Mouse (Mus musculus): ENCODE data around the gene Rora. TPM values are rescaled to one million over a fixed set of nuclear protein-coding genes. Genes with fewer than 3 reads are reported as not detected.

The Rora gene
- polyA plus RNA-seq, 2 experiments from 2014 or later: 63.0 TPM

GRCm38 (mm10) chr9:68958919-68959318, 305.3 kb downstream of the Rora start:
- ATAC-seq: no peak

DNA sequence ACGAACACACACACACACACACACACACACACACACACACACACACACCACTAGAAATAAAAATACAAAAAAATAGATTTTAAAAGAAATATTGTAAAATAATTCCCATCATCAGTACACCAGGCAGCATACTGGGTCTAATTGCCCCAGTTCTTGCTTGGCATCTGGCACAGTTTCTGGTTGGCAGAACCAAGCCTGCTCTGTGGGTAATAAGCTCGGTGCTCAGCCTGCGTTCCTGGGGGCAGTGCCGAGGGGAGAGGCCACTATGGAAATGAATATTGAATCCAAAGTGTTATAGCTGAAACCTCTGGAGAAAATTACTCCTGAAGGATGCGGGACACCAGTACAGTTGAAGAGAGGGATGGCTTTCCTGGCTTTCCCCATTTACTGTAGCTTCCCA, 310.3 kb downstream of the Rora start:
- ATAC-seq: no peak

DNA sequence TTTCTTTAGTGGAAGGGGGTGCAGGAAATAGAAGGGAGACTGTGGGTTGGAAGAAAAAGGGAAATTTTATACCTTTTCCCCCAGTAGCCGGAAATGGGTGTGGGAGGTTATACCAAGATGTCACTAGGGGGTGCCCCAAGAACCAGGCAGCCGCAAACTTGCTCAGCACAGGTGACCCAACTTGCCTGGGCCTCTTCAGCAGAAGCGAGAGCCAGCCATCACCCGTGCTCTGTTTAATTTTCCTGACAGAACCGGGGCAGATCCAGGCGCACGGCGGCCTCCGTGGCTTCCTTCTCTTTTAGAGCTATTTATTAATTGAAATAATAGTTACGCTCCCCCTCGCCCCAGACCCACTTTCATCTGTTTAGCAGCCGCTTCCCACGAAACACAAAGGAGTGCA, 313.0 kb downstream of the Rora start:
- ATAC-seq: peak; percentile 95

GRCm38 (mm10) chr9:68970074-68970473, 316.5 kb downstream of the Rora start:
- ATAC-seq: no peak

GRCm38 (mm10) chr9:68972277-68972676, 318.7 kb downstream of the Rora start:
- peak; percentile 64 for ATAC-seq

DNA sequence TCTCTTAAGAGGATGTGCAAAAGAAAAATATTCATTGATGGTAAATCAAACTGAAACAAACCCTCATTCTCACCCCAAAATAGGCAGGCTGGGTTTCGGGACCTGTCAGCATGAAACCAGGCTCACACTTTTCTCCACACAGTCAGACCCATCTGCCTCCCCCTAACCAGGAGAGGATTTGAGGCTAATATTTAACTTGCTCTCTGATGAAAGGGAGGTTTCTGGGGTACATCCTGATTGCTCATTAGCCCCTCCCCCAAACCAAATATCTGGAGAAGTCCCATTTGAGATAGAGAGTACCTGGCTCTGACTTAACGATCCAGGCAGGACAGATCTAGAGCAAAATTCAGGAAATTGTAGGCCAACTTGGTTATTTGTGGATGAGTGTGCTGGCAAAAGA, 320.9 kb downstream of the Rora start:
- no peak for ATAC-seq

GRCm38 (mm10) chr9:68976136-68976535, 322.6 kb downstream of the Rora start:
- ATAC-seq: no peak

DNA sequence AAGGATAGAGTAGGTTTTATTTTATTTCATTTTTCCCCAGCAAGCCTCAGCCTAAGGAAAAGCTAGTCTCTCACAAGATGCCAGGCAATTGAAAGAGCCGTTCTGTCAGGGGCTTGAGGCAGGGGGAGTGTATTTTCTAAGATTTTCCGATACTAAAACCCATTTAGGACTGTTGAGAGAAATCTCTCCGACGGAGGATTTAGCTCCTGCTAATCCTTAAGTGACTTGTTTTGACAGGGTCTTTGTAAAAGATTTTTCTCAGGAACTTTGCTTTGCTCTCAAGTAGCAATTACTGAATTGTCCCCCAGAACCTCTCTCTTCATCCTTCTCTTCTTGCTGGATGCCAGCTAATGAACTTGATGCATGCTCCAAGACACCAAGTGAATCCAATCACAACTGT, 323.3 kb downstream of the Rora start:
- ATAC-seq: no peak

GRCm38 (mm10) chr9:68978656-68979055, 325.1 kb downstream of the Rora start:
- no peak for ATAC-seq

GRCm38 (mm10) chr9:68980041-68980440, 326.5 kb downstream of the Rora start:
- no peak for ATAC-seq

DNA sequence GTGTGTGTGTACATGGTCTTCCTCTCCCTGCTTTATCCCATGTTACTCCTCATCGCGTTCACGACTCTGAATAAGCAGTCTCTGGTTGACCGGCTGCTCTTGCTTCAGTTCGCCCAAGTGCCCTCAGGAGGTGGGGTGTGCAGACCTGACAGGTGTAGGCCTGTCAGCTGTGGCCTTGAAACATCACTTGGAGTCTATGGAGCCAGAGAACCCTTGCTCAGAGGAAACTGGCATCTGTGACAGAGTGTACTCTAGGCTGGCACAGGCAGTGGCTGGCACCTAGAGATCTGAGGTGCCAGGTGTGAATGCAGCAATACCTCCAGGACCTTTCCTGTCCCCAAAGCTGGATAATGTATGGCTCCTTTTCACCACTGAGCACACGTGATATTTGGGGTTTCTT, 331.5 kb downstream of the Rora start:
- ATAC-seq: no peak

- no peak for ATAC-seq
Observed at GRCm38 (mm10) chr9:68985796-68986195, 332.2 kb downstream of the Rora start.

- ATAC-seq: no peak
Observed at GRCm38 (mm10) chr9:68987290-68988042, 333.9 kb downstream of the Rora start.

- ATAC-seq: no peak
Observed at GRCm38 (mm10) chr9:68988162-68988911, 334.8 kb downstream of the Rora start.

- no peak for ATAC-seq
Observed at GRCm38 (mm10) chr9:68989885-68990449, 336.4 kb downstream of the Rora start.

GRCm38 (mm10) chr9:68993881-68994280, 340.3 kb downstream of the Rora start:
- no peak for ATAC-seq

GRCm38 (mm10) chr9:68998961-68999360, 345.4 kb downstream of the Rora start:
- ATAC-seq: no peak

DNA sequence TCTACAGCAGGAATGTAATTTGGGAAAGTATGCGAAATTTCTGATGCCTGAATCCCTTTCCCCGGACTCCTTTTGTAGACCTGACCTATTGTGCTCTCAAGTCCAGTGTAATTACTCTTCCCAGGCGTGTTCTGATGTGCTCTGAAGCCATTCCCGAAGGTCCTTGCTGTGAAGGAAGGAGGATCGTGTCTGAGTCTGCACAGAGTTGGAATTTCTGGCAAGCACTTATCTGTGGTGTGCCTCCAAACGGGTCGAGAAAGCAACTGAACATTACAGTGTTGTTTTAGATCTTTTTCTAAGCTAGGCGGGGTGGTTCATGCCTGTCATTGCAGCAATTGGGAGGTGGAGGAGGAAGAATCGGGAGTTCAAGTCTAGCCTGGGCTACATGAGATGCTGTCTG, 350.9 kb downstream of the Rora start:
- no peak for ATAC-seq

GRCm38 (mm10) chr9:69006666-69007065, 353.1 kb downstream of the Rora start:
- no peak for ATAC-seq

DNA sequence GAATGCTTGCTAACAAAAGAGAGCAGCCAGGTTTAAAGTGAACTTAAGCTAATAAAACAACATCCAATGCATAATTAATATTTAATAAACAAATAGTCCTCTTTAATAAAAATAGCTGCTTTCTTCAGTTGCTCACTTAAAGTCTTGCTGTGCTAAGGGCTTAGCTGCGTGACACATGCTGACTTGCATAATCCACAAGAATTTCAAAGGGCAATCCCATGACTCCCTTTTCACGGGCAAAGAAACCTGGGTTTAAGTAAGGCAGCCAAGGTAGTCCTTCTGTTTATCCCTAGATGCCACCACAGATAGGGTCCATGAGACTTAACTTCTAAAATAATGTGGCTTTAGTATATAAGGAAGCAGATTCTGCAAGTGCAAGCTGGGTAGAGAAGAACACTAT, 355.1 kb downstream of the Rora start:
- ATAC-seq: no peak

- ATAC-seq: no peak
Observed at GRCm38 (mm10) chr9:69010886-69011285, 357.3 kb downstream of the Rora start.

GRCm38 (mm10) chr9:69013186-69013715, 359.7 kb downstream of the Rora start:
- no peak for ATAC-seq

GRCm38 (mm10) chr9:69014203-69014602, 360.6 kb downstream of the Rora start:
- ATAC-seq: no peak

GRCm38 (mm10) chr9:69020381-69020780, 366.8 kb downstream of the Rora start:
- no peak for ATAC-seq

Measured in activated CD4-positive, CD25-positive, alpha-beta regulatory T cell, adult 4 months (primary cell).